Mouse (Mus musculus) neural tube, embryonic 12.5 days (tissue): ENCODE measurements at regions not wholly inside any gene's neighbourhood (a gene's known extent, or its start where the extent isn't known, plus 50 kb on each side); places are given as distances from the start of the nearest gene placed in this dataset.

Experiments
- ATAC-seq: fragments of 200-750 bp; cut with Nextera tagmentation; 2 replicates; pipeline ENCODE4 v1.8.0; 2017; ENCODE audit warnings: low read depth, mild to moderate bottlenecking, moderate TSS enrichment, moderate library complexity; ENCODE audit not compliant: low FRiP score
- H3K27ac ChIP-seq: fragments of 300-500 bp; sonication (generic); 2 replicates; pipeline ENCODE4 v1.5.1; 2016
- H3K27me3 ChIP-seq: fragments of 300-500 bp; sonication (generic); replicated peaks from 2 replicates; pipeline ENCODE4 v1.6.1; 2016; ENCODE audit warnings: mild to moderate bottlenecking
- H3K36me3 ChIP-seq: fragments of 300-500 bp; sonication (generic); 2 replicates; pipeline ENCODE4 v1.6.1; 2016; ENCODE audit warnings: mild to moderate bottlenecking
- H3K4me1 ChIP-seq: fragments of 300-500 bp; sonication (generic); 2 replicates; pipeline ENCODE4 v1.6.1; 2016
- H3K4me2 ChIP-seq: fragments of 300-500 bp; sonication (generic); replicated peaks from 2 replicates; pipeline ENCODE4 v1.6.1; 2016; ENCODE audit warnings: mild to moderate bottlenecking
- H3K4me3 ChIP-seq: fragments of 300-500 bp; sonication (generic); 2 replicates; pipeline ENCODE4 v1.5.1; 2016
- H3K9ac ChIP-seq: fragments of 300-500 bp; sonication (generic); 2 replicates; pipeline ENCODE4 v1.6.1; 2016; ENCODE audit warnings: mild to moderate bottlenecking
- H3K9me3 ChIP-seq: fragments of 300-500 bp; sonication (generic); 2 replicates; pipeline ENCODE4 v1.6.1; 2016; ENCODE audit warnings: mild to moderate bottlenecking
- WGBS: fragments of 180-500 bp; shearing (Covaris S2); methylation state at CpG from one replicate; pipeline ENCODE4 v1.1.7; 2016; 5-methylcytosine and 5-hydroxymethylcytosine counted together

DNA sequence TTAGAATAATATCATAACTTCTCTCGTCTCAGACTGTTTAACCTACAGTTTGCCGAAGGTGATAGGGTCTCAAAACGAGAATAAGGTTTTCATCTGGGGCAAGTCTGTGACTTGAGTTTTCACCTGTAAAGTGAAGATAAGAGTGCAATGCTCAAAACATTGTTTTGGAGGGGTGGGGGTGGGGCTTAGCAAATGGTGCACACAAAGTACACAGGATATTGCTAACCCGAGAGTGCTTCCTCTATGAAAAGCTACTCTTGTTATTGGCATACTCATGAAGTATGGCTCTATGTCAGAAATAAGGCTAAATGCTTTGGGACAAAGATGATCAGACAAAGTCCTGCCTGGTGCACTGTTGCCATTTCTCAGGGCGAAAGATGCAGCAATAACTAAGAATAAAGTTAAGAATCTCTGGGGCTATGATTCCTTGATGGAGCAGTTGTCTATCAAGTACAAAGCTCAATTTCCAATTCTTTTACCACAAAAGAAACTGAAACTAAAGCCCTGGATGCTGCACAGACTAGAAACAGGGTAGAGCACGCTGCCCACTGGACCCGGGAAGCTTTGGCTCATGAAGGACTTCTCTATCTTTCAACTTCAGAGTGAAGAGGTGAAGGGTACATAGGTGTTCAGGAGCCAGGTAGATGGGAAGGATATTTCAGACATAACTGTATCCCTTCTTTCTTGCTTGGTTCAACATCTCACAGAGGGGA, 350.2 kb downstream of the Foxo1 start:
- Histone ChIP-seq H3K27ac (no peak overlapping the region), H3K9me3 (no peaks in the 10 kb centered on the region), H3K9ac (no peak overlapping the region), H3K27me3 (no peaks in the 10 kb centered on the region), H3K36me3 (no peaks in the 10 kb centered on the region), H3K4me1 (no peaks in the 10 kb centered on the region), H3K4me2 (no peak overlapping the region), H3K4me3 (no peak overlapping the region)
- no peak for ATAC-seq
- 83% methylated on average over 7 of the region's 7 CpGs for WGBS

DNA sequence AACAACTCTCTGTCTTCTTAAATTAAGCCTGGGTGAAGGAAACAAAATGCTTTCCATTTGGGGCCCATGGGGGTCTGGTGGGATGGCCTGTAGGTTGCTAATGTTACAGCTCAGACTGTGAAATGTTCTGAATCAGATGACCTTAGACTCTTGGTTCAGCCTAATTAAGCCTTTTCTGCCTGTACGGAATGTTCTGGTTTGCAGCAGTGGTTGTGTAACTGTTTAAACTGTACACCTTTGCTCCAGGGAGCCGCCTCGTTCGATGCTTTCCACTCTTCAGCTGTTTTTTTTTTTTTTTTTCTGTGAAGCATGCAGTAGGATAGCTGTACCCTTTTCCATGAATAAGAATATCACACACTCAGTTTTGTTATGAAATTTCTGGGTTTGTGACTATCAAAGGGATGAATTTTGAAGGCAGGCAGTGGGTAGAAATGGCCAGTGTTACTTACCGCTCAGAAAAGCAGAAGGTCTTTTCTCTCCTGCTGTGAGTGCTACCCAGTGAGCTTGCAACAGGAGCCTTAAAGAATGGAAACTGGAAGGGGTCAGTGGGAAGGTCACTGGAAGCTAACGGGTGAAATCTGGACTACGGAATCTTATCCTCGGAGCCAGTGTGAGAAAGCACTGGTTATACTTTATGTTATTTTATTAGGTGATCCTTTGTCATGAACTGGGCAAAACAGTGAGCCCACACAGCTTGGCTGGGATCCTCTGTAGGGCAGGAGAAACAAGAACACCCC, 349.4 kb downstream of the Foxo1 start:
- ATAC-seq = no peak
- Histone ChIP-seq H3K4me3 (no peak overlapping the region), H3K9me3 (no peaks in the 10 kb centered on the region), H3K9ac (no peak overlapping the region), H3K36me3 (no peaks in the 10 kb centered on the region), H3K4me2 (no peak overlapping the region), H3K27ac (no peak overlapping the region), H3K27me3 (no peaks in the 10 kb centered on the region), H3K4me1 (no peaks in the 10 kb centered on the region)
- 41% methylated on average over 8 of the region's 8 CpGs for WGBS

DNA sequence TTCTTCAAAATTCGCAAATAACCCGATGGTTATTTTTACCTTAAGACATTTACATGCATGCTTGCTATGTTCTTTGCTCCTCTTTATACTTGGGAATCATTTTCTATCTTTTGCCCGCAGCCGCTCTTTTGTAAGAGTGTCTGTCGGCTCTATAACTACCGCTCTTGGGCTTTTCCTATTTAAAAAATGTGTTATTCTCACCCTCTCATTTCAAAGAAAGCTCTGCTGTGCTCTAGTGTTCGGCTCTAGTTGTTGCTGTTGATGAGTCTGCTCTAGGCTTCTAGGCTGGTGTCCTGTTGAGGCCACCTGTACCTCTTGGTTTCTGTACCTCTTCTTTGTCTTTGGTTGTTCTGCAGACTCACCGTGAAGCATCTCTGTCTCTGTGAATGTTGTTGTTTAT, 343.7 kb downstream of the Foxo1 start:
- no peak overlapping the region for H3K9ac ChIP-seq
- 91% methylated on average over 8 of the region's 8 CpGs for WGBS
- H3K9me3 ChIP-seq = no peaks in the 10 kb centered on the region
- ATAC-seq = no peak
- no peak overlapping the region for H3K4me2 ChIP-seq
- no peak overlapping the region for H3K27ac ChIP-seq
- H3K27me3 ChIP-seq = no peaks in the 10 kb centered on the region
- no peaks in the 10 kb centered on the region for H3K4me1 ChIP-seq
- no peak overlapping the region for H3K4me3 ChIP-seq
- H3K36me3 ChIP-seq = no peaks in the 10 kb centered on the region

DNA sequence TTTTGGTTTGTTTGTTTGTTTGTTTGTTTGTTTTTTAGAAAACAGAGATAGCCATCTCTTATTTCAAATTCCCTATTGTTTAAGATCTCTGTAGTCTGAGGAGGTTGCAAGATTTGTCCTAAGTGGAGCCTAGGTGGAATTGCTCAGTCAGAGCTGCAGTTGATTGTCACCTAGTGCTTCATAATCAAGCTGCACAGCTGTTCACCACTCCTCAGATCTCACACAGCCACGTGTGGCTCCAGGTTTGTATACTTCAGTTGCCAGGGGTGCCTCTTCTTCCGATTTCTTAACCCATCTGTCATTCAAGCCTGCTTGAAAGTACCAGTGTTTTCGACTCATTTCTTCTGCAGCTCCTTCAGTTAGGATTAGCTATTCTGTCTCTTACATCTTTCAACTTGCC, 342.3 kb downstream of the Foxo1 start:
- H3K36me3 ChIP-seq = no peaks in the 10 kb centered on the region
- no peaks in the 10 kb centered on the region for H3K4me1 ChIP-seq
- H3K9me3 ChIP-seq = no peaks in the 10 kb centered on the region
- 69% methylated on average over 3 of the region's 3 CpGs for WGBS
- H3K9ac ChIP-seq = no peak overlapping the region
- H3K27ac ChIP-seq = no peak overlapping the region
- no peak for ATAC-seq
- H3K27me3 ChIP-seq = no peaks in the 10 kb centered on the region
- H3K4me3 ChIP-seq = no peak overlapping the region
- H3K4me2 ChIP-seq = no peak overlapping the region

DNA sequence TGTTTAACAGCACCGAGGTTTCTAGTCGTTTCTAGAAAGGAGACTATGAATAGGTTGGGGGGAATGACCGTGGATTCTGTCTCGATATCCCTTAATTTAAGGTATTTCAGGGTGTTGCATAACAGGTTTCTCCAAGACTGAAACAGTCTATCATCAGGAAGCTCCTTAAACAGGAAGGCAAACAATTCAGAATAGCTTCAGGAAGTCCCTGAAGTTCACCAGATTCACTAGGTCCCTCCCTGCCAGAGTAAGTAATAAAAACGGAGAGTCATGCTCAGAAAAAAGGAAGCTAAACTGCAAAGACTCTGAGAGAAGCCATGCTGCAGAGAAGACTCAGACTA, 339.9 kb downstream of the Foxo1 start:
- Histone ChIP-seq H3K27me3 (no peaks in the 10 kb centered on the region), H3K4me3 (no peak overlapping the region), H3K27ac (no peak overlapping the region), H3K4me2 (no peak overlapping the region), H3K36me3 (no peaks in the 10 kb centered on the region), H3K9ac (no peak overlapping the region), H3K4me1 (0 out of 2 replicates have a peak, but pooled peaks cover 6% of the 10 kb centered on the region), H3K9me3 (no peaks in the 10 kb centered on the region)
- 89% methylated on average over 5 of the region's 5 CpGs for WGBS
- no peak for ATAC-seq

DNA sequence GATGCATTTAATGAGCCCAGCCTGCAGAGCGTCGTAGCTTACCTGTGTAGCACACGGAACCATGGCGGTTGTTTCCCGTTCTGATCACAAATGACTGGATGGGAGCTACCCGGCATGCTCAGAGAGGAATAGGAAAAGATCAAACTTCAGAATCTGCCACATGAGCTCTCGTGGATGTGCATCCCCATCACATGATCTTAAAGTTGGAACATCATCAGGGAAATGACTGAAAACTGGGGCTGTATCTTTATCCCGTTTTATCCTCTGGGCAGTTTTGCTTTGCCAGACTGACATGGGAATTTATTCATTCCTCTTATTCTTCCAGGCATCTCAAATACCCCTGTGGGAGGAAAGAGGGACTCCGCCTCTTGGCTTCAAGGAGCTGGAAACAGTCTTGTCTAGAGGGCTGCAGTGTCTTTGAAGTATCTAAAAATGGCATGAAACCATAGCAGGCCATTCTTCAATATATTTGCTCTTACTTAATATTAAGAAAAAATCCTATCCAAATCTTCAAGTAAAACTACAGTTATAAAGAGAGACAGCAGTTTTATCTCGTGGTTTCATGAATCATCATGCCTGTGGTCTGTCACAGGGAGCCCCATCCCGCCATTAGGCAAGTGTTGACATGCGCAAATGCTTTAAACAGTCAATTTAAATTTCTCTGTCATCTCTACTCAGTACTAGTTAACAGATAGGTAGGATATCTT, 339.4 kb downstream of the Foxo1 start:
- Histone ChIP-seq H3K27me3 (no peaks in the 10 kb centered on the region), H3K9ac (no peak overlapping the region), H3K4me3 (no peak overlapping the region), H3K27ac (no peak overlapping the region), H3K4me2 (no peak overlapping the region), H3K9me3 (no peaks in the 10 kb centered on the region), H3K36me3 (no peaks in the 10 kb centered on the region), H3K4me1 (0 out of 2 replicates have a peak, but pooled peaks cover 6% of the 10 kb centered on the region)
- WGBS = 89% methylated on average over 12 of the region's 12 CpGs
- no peak for ATAC-seq

DNA sequence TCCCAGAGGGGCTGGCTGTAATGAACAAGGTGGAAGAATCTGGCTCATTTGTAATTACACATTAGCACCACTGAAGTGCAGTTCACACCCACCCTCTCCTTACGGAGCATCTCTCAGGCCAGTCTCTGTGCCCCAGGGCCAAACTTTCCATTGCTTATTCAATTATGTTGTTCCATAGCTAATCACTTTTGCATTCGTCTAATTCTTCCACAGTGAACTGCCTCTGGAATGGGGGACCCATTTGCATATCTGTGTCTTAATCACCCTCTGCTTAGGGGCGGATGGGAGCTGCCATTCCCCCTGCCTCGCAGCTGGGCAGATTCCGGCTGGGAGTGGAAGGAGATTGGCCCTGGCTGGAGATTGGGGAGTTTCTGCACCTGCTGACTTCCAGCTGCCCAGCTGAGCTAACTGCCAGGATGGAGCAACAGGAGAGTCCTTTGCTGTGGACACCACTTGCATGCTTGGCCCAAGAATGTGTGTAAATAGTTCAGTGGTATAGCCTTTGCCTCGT, 337.2 kb downstream of the Foxo1 start:
- Histone ChIP-seq H3K9me3 (no peaks in the 10 kb centered on the region), H3K4me3 (no peak overlapping the region), H3K36me3 (no peaks in the 10 kb centered on the region), H3K9ac (no peak overlapping the region), H3K4me2 (no peak overlapping the region), H3K27me3 (no peaks in the 10 kb centered on the region), H3K27ac (no peak overlapping the region), H3K4me1 (0 out of 2 replicates have a peak, but pooled peaks cover 6% of the 10 kb centered on the region)
- ATAC-seq = peak; percentile 81
- 27% methylated on average over 6 of the region's 6 CpGs for WGBS

DNA sequence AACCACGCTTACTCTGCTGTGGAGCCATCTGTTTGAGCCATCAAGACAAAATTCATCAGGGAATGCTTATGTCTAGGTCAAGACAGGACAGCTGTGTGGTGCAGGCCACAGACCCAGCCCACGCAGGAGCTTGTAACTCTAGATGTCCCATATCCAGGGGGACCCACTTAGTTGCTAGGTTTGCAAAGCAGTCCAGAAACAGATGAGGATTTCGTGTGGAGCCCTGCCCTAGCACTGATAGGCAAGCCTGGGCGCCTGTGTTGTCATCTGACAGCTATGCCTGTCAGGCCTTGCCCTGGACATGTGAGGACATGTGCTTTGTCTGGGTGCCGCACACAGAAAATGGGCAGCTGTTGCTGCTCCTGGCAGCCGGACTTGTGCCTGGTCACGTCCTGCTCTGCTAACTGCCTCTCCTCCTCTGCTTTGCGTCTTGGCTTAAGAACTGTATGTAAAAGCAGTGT, 335.1 kb downstream of the Foxo1 start:
- no peaks in the 10 kb centered on the region for H3K27me3 ChIP-seq
- 0 out of 2 replicates have a peak, but pooled peaks cover 6% of the 10 kb centered on the region for H3K4me1 ChIP-seq
- H3K36me3 ChIP-seq = no peaks in the 10 kb centered on the region
- no peak overlapping the region for H3K27ac ChIP-seq
- H3K4me2 ChIP-seq = no peak overlapping the region
- no peaks in the 10 kb centered on the region for H3K9me3 ChIP-seq
- ATAC-seq = no peak
- WGBS = 79% methylated on average over 8 of the region's 8 CpGs
- no peak overlapping the region for H3K4me3 ChIP-seq
- H3K9ac ChIP-seq = no peak overlapping the region

DNA sequence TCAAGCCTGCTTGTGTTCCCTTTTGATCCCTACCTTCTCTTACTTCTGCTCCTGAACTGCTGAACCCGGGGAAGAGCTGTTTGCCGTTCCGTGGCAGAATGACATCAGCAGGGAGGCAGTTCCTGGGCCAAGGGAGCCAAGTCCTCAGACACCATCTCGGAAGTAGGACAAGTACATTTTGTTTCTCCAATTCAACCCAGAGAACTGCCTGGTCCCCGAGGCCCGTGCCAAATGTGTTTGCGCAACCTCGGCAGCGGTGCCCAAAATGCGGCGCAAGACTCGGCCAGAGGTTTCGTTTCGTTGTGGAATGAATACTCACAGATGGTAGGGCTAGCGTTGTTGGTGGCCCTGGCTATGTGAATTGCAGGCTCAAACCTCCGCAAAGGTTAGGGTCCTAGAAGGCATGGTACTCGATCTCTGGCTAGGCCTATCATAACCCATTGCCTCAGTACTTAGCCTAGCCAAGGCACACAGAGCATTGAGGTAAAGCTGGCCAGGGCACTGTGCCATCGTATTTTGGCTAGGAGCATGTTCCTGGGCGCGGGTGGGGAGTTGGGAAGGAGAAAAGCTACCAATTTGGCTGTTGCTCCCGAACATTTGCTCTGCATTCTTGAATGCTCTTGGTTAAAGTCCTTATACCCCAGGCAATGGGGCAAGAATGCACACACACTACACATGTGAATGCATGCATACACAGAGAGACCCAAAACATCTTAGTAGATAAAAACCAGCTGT, 333.0 kb downstream of the Foxo1 start:
- Histone ChIP-seq H3K36me3 (no peaks in the 10 kb centered on the region), H3K9ac (no peak overlapping the region), H3K4me2 (no peak overlapping the region), H3K27me3 (no peaks in the 10 kb centered on the region), H3K4me1 (0 out of 2 replicates have a peak, but pooled peaks cover 6% of the 10 kb centered on the region), H3K27ac (no peak overlapping the region), H3K4me3 (no peak overlapping the region), H3K9me3 (no peaks in the 10 kb centered on the region)
- ATAC-seq = no peak
- WGBS = 90% methylated on average over 21 of the region's 21 CpGs

DNA sequence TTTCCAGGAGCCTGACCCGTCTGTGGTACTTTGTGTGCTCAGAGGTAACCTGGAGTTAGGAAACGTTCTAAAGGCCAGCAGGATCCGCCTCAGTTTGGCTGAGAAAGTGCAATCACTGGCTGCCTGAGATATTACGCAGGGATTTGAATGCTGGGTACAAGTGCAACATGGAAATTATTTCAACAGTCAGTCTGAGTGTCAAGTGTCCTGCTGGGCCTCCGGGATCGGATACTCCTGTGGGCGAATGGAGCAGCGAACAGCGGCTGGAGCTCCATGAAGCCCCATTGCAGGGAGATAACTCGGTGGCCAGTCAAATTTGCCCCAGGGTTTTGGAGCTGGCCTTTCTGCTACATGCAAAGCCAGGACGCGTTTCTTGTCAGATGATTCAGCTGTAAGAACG, 332.4 kb downstream of the Foxo1 start:
- Histone ChIP-seq H3K27me3 (no peaks in the 10 kb centered on the region), H3K36me3 (no peaks in the 10 kb centered on the region), H3K4me3 (no peak overlapping the region), H3K9ac (no peak overlapping the region), H3K4me2 (no peak overlapping the region), H3K27ac (no peak overlapping the region), H3K4me1 (0 out of 2 replicates have a peak, but pooled peaks cover 6% of the 10 kb centered on the region), H3K9me3 (no peaks in the 10 kb centered on the region)
- whole genome bisulfite sequencing = 87% methylated on average over 13 of the region's 13 CpGs
- no peak for ATAC-seq

DNA sequence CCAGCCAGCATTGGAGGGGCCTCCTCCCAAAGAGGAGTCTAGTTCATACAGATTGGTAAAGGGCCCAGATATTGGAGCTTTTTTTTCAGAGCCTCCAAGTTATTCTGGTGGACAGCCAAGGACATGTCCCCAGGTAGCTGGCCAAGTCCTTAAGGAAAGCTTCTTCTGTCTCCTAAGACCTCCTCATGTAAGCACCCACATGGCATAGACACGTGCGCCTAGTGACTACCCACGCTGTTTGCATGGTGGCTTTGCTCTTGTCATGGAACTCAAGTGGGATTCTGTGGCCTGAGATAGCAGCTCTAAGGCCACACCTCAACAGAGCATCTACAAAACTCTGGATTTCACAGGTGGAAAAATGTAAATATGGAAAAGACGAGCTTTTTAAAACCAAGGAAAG, 332.0 kb downstream of the Foxo1 start:
- H3K36me3 ChIP-seq = no peaks in the 10 kb centered on the region
- no peaks in the 10 kb centered on the region for H3K9me3 ChIP-seq
- H3K9ac ChIP-seq = no peak overlapping the region
- H3K27me3 ChIP-seq = no peaks in the 10 kb centered on the region
- no peak overlapping the region for H3K4me3 ChIP-seq
- H3K27ac ChIP-seq = no peak overlapping the region
- 0 out of 2 replicates have a peak, but pooled peaks cover 3% of the 10 kb centered on the region for H3K4me1 ChIP-seq
- H3K4me2 ChIP-seq = no peak overlapping the region
- WGBS = 91% methylated on average over 4 of the region's 4 CpGs
- no peak for ATAC-seq

DNA sequence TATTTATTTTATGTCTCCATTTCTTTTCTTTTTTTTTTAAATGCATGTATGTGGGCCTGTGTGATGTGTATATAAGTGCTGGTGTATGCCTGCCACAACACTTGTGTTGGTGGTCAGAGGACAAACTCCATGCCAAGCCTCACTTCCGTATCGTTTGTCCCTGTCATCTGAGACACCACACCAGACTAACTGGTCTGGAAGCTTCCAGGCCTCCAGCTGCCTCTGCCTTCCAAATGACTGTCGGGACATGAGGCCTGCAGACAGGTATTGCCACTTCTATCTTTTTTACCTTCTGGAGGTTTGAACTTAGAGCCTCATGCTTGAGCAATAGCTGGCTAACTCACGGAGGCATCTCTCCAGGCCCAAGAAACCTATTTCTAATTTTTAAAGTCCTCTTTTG, 318.3 kb downstream of the Foxo1 start:
- Histone ChIP-seq H3K4me2 (no peak overlapping the region), H3K27me3 (no peaks in the 10 kb centered on the region), H3K9me3 (no peaks in the 10 kb centered on the region), H3K4me1 (no peaks in the 10 kb centered on the region), H3K27ac (no peak overlapping the region), H3K4me3 (no peak overlapping the region), H3K36me3 (no peaks in the 10 kb centered on the region), H3K9ac (no peak overlapping the region)
- 90% methylated on average over 4 of the region's 4 CpGs for WGBS
- no peak for ATAC-seq
